Mouse (Mus musculus): ENCODE measurements around the gene Snn.
"Not testable (repeated sequence)": the region's sequence is repeated elsewhere in the genome, so short reads cannot be mapped to it uniquely, and the experiment has no call there.

Gene Snn

GRCm38 (mm10) chr16:11060645-11061044 lies at the start of gene Snn:
Snn (plus strand) TSS chr16:11060945.
- no peak for DNase-seq

- DNase-seq = no peak
Measured at GRCm38 (mm10) chr16:11011206-11011605, 49.5 kb upstream of the Snn start.

GRCm38 (mm10) chr16:11011939-11012338 lies 48.8 kb upstream of the Snn start:
- DNase-seq = no peak

GRCm38 (mm10) chr16:11012571-11013463 lies 47.9 kb upstream of the Snn start:
- peak; percentile 45 for DNase-seq

GRCm38 (mm10) chr16:11013464-11014147 lies 47.1 kb upstream of the Snn start:
- not testable (repeated sequence) for DNase-seq

GRCm38 (mm10) chr16:11014407-11014806 lies 46.3 kb upstream of the Snn start:
- DNase-seq = no peak

- DNase-seq = no peak
Measured at GRCm38 (mm10) chr16:11016353-11016752, 44.4 kb upstream of the Snn start.

GRCm38 (mm10) chr16:11017807-11018595 lies 42.7 kb upstream of the Snn start:
- no peak for DNase-seq

GRCm38 (mm10) chr16:11021403-11022112 lies 39.2 kb upstream of the Snn start:
- no peak for DNase-seq

GRCm38 (mm10) chr16:11022113-11022489 lies 38.6 kb upstream of the Snn start:
- DNase-seq = no peak

- DNase-seq = no peak
Measured at GRCm38 (mm10) chr16:11023618-11024017, 37.1 kb upstream of the Snn start.

GRCm38 (mm10) chr16:11024841-11025240 lies 35.9 kb upstream of the Snn start:
- no peak for DNase-seq

GRCm38 (mm10) chr16:11028206-11028605 lies 32.5 kb upstream of the Snn start:
- DNase-seq = no peak

- no peak for DNase-seq
Measured at GRCm38 (mm10) chr16:11030844-11031243, 29.9 kb upstream of the Snn start.

- DNase-seq = no peak
Measured at GRCm38 (mm10) chr16:11031320-11031719, 29.4 kb upstream of the Snn start.

- peak; percentile 93 for DNase-seq
Measured at GRCm38 (mm10) chr16:11034193-11034803, 26.4 kb upstream of the Snn start.

- DNase-seq = no peak
Measured at GRCm38 (mm10) chr16:11035273-11035672, 25.5 kb upstream of the Snn start.

GRCm38 (mm10) chr16:11035790-11036431 lies 24.8 kb upstream of the Snn start:
- DNase-seq = peak; percentile 84

- no peak for DNase-seq
Measured at GRCm38 (mm10) chr16:11040603-11041002, 20.1 kb upstream of the Snn start.

- no peak for DNase-seq
Measured at GRCm38 (mm10) chr16:11043239-11043638, 17.5 kb upstream of the Snn start.

GRCm38 (mm10) chr16:11046437-11046836 lies 14.3 kb upstream of the Snn start:
- DNase-seq = no peak

GRCm38 (mm10) chr16:11047130-11047529 lies 13.6 kb upstream of the Snn start:
- DNase-seq = no peak

Measured in thymus, postnatal 4 days (tissue).